Mouse (Mus musculus) left cerebral cortex, postnatal 36 days (tissue): Measurements from ENCODE around the gene Gper1. TPM values are rescaled to one million over a fixed set of nuclear protein-coding genes. Genes with fewer than 3 reads are reported as not detected.
A peak's percentile ranks its signal among the peaks of the same experiment; 100 is the strongest.
"Not testable (repeated sequence)": the region's sequence is repeated elsewhere in the genome, so short reads cannot be mapped to it uniquely, and the experiment has no call there.

Experiments
- DNase-seq, 2 experiments: peaks; one replicate each; pipeline ENCODE4 v3.0.0; 2021 to 2022; ENCODE audit warnings: low spot score in 2 of 2, mixed read lengths in 1 of 2
- intact Hi-C: fragments of 180-260 bp; cut with DNase I; formaldehyde crosslinking; loops from one replicate; pipeline ENCODE4 v1.15.1; 2025
- total RNA-seq, 2 experiments: library from RNA; stranded (reverse); gene quantifications; 2 replicates each; pipeline ENCODE4 v1.2.3; 2021

The Gper1 gene
- total RNA-seq, 2 experiments from 2014 or later = 2.9 to 3.3 TPM

DNA sequence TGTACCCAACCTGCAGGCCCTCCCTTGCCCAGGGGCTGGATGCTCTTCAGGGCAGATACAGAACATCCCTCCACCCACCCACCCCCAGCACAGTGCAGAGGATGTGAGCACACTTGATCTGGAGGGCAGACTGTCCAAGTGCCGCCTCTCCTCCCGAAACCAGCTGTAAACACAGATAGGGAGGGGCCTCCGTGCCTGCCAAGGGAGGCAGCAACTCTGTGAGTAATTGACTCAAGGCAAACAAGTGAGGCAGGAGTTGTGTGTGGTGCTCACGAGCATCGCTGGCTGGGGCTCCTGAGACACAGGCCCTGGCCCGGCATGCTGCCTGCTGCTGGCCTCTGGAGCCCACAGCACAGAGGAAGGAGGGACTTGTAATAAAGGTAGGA, 33.3 kb upstream of the Gper1 start:
- intact Hi-C loops = no loop called here
- DNase-seq = peak in 1 of 2 experiments; percentile 51

DNA sequence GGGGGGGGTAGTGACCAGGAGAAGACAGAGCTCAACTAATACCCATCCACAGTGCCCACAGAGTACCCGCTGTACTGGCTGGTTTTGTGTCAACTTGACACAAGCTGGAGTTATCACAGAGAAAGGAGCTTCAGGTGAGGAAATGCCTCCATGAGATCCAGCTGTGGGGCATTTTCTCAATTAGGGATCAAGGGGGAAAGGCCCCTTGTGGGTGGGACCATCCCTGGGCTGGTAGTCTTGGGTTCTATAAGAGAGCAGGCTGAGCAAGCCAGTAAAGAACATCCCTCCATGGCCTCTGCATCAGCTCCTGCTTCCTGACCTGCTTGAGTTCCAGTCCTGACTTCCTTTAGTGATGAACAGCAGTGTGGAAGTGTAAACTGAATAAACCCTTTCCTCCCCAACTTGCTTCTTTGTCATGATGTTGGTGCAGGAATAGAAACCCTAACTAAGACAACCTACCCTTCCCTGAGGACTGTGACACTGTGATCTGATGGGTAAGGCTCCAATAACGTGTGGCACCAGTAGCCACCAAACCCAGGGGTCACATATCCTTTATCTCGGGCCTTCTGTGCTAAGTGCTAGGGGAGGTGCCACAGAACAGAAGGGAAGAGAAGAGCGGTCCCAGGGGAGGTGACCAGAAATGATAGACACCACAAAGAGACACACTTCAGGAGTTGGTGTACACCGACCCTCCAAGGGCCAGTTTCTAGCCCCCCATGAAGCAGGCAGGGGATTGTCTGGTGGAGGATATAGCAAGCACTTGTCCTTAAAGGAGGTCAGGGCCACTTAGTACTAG, 32.4 kb upstream of the Gper1 start:
- DNase-seq, intact Hi-C loops: not testable (repeated sequence)

DNA sequence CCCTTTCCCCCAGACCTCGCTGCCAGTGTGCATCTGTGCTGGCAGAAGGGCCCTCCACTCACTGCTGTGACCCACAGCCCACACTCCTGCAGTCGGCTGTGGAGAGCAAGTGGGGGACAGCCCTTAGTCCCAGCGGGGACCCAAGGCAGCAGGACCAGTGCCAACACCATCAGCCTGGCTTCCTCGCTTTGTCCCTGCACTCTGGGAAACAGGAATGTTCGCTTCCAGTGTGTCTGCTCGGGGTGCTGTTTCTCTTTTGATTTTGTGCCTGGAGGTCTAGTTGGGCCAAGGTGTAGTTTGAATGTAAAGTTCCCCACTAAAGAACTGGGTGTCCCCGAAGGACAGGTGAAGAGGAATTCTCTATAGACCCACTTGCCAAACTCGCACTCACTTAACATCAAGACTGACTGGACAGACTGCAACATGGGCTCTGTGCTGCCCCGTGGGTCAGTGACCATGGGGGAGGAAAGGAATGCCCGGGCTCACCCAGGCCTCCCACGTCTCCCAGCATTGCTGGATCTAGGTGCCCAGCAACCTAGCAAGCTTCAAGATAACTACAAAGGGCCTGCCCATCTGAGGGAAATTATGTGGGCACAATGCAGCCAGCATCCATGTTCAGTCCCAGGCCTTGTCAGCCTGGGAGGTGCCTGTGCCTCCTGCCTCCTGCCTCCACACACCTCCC, 31.5 kb upstream of the Gper1 start:
- DNase-seq = no peak

DNA sequence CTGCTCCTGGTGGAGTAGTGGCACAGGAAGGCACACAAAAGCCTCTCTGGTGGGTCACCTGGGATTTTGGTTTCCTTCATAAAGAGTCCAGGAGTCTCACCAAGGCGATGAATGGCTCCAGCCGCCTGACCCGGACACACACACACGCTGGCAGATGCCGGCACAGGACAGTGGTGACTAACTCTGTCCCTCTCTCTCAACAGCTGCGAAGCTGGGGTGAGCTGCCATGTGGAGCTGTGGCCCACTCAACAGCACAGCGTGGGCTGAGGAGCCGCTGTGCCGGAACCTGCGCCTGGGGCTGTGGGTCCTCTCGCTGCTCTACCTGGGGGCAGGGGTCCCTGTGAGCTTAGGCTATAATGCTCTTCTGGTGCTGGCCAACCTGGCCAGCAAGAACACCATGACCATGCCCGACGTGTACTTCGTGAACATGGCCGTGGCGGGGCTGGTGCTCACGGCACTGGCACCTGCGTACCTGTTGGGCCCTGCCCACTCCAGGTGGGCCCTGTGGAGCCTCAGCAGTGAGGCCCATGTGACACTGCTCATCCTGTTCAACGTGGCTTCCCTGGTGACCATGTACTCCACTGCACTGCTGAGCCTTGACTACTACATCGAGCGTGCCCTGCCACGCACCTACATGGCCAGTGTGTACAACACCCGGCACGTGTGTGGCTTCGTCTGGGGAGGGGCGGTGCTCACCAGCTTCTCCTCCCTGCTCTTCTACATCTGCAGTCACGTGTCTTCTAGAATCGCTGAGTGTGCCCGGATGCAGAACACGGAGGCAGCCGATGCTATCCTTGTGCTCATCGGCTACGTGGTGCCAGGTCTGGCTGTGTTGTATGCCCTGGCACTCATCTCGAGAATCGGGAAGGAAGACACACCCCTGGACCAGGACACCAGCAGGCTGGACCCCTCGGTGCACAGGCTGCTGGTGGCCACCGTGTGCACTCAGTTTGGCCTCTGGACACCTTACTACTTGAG, 30.4 kb upstream of the Gper1 start:
- no peak for DNase-seq
- intact Hi-C loops = no loop called here

More for the DNA sequence above, 31.5 kb upstream of the Gper1 start:
- intact Hi-C loops = no loop called here

DNA sequence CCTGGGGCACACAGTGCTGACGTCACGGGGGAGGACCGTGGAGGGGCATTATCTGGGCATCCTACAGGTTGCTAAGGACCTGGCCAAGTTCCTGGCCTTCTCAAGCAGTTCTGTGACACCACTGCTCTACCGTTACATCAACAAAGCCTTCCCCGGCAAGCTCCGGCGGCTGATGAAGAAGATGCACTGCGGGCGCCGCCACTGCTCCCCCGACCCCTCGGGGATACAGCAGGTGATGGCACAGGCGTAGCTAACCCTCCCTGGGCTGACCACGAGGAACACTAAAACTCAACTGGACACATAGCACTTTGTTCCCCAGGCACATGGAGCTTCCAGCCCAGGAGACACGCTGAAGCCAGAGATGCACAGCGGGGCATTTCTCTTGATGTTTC, 29.8 kb upstream of the Gper1 start:
- intact Hi-C loops = no loop called here
- no peak for DNase-seq

DNA sequence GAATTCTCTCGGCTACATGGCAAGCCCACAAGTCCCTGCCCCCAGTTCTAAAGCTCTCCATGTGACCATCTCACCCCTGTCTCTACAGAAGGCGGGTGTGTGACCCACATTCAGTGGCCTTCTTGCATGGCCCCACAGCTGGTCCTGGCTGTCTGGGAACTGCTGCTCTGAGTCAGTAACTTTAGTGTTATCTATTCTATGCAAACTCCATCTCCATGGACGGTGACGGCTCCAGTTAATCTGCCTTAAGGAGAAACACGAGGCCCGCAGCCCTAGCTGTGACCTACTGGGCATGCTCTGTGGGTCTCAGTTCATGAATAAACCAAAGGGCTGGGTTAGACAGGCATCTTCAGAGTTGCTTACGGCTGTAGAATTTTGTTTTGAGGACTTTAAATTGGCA, 28.6 kb upstream of the Gper1 start:
- DNase-seq = no peak
- intact Hi-C loops = no loop called here

DNA sequence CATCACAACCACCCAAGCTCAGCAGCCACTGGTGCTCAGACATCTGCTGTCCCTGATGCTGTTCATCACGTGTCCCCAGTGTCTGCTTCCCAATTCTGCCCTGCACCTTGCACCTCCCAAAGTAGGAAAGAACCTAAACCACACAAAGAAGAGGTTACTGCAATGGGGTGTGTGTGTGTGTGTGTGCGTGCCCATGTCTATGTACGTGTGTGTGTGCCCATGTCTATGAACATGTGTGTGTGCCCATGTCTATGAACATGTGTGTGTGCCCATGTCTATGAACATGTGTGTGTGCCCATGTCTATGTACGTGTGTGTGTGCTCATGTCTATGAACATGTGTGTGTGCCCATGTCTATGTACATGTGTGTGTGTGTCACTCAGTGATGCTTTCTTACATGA, 27.4 kb upstream of the Gper1 start:
- intact Hi-C loops = no loop called here
- DNase-seq = no peak

DNA sequence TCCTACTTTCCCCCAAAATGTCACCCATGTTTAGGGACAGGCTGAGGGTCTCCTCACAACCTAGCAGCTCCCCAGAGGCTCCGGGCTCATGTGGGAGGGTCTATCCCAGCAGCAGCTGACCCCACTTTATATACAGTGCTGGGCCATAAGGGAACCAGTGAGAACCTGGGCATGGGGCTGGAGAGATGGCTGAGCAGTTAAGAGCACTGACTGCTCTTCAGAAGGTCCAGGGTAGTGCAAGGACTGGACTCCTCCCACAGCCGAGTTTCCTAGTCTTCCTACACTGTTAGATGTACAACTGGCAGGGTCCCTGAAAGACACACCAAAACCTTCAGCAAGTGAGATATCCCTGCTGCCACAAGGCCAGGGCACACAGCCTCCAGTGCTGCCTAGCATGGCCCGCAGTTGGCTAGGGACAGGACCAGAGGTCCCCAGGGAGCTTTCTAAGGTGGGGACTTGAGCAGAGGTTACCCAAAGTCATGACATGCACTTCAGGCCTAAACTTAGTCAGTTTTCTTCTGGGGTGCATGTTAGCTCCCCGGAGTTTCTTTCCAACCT, 25.5 kb upstream of the Gper1 start:
- intact Hi-C loops = no loop called here
- DNase-seq = no peak

DNA sequence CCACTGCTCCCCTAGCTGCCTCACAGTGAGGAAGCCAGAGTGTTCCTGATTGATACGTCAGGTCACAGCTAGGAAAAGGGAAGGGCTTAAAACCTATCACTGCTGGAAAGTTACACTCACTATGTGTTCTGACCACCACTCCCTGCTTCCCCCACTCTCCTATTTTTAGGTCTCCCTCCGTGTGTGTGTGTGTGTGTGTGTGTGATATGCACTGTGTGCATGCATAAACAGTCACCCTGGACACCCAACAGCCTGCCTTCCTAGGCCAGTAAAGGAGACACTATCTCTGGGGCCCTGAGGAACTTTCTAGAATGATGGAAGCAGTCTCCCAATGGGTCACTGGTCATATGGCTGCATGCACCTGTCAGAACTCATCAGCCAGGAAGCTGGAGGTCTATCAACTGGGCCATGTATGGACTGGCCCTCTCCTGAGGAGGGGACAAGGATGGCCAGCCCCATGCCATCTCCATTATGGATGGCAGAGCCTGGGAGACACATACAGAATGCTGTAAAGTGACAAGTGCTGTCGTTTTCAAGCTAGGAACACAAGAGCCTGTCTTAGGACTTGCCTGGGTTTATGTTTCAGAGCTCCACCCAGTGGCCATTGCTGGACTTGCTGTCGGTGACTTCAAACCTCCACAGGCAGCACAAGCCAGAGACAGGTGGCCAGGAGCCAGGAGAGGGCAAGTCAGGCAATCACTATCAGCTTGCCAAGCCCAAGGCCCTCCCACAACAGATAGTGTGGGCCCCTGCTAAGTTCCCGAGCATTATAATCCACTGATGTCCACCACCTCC, 24.8 kb upstream of the Gper1 start:
- intact Hi-C loops = no loop called here
- peak; percentile 84 to 90 for DNase-seq

DNA sequence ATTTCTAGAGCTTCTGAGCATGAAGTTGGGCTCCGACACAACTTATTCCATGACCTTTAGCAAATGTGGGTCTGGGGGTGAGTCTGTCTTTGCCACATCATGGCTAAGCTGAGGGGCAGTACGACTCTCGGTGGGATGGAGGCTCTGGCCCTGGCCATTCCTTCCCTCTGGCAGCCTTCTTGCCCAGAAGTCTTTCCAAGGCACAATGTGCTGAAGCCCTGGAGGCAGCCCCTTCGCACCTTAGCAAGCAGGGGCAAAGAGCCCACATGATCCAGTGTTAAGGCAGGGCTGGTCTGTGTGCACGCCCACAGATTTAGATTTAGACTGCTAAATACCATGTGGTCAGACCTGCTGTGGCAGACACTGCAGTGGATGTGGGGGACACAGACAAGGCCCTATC, 24.2 kb upstream of the Gper1 start:
- intact Hi-C loops = loop anchor here (1.0 kb wide), 1 partner anchor 34 kb away; no protein-coding TSS in a partner anchor
- no peak for DNase-seq

DNA sequence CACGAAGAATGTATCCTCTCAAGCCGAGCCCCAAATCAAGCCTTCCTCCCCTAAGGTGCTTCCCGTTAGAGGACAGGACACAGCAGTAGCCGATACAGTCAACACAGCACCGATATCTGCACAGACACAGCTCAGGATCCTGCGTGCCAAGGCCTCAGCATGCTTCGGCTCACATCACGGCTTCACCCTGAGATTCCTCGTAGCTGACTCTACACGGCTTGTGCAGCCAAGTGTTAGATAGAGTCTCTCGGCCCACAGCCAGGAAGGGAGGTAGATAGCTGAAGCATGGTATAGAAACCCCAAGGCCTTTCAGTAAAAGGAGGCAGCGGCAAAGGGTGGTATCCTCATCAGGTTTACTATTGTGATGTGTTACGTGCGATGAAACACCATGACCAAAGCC, 23.0 kb upstream of the Gper1 start:
- intact Hi-C loops = loop anchor here (1.0 kb wide), 1 partner anchor 36 kb away; no protein-coding TSS in a partner anchor
- DNase-seq = no peak

DNA sequence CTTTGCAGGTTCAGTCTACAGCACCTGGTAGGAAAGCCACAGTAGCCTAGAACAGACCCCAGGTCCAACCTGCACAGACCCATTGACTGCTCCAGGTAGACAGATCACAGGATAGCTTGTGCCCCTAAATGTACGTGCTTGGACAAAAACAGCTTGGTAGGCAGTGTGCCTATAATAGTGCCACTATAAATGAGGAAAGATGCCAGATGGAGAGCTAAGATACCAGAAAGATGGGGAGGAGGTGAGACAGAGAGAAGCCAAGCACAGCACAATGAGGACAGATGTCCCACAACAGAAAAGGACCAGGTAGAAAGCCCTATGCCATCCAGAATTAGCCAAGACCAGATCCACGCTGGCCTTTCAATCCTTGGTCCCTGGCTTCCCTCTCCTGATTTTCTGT, 20.8 kb upstream of the Gper1 start:
- intact Hi-C loops = no loop called here
- no peak for DNase-seq

DNA sequence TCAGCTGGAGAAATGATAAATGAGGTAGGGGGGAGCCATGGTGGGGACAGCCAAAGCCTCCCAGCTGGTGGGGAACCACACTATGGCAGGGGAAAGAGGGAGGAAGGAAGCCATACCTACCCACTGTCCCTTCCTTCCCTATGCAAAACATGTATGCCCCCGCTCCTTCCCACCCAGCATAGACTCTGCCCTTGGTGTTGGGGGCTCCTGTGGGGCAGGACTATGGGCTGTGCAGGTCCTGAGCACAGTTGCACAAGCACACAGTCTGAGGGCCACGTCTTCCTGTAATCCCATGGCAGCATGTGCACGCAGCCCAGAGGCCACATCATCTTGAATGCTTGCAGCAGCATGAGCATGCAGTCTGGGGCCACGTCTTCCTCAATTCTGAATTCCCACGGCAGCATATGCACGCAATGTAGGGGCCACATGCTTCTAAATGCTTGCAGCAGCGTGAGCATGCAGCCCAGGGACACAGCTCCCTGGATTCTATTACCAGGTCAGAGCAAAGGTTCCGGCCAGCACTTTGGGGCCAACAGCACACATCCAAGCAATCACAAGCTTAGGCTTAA, 19.2 kb upstream of the Gper1 start:
- no peak for DNase-seq
- intact Hi-C loops = no loop called here

DNA sequence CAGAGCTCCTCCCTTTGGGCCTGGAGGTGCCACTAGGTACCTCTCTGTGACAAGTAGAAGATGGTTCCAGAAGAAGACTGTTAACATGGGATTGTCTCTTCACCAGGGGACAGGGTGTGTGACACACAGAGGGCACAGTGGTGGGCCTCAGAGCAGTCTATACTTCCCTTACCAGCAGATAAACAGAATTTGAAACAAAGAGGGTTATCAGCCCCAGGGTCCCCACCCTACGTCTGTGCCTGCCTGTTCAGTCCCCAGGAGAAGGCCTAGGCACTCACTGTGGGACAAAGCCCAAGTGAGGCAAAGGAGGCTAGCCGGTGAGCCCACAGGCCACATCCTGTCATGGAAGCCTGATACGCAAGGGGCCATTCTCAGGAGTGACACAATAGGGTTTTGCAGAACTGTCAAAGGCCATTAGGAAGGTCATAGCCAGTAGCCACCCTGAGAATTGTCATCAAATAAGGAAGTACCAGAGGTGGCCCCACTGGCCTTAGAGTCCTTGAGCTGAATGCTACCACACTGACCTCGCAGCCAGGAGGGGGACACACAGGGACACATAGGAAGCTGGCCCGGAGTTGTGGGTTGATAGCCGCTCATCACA, 18.1 kb upstream of the Gper1 start, which contains the start of gene C130050O18Rik:
Gene C130050O18Rik (plus strand): TSS at position 480 of the 601 bp plus-strand sequence.
- DNase-seq = no peak
- intact Hi-C loops = no loop called here

DNA sequence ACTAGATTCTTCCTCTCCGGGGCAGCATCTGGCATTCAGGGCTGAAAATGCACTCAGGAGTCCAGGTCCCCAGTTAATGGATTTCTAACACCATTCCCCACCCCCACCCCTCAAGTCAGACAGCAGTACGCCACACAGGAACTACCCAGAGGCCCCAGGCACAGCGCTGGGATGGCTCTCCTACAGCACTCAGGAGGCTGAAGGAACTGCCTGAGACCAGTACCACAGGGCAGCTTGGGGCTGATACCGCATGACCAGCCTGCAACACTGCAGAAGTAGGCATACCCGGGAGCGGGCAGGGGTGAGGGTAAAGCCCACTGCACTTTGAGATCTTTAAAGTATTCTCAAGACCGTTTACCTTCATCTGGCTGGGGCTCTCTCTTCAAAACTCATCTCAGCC, 17.5 kb upstream of the Gper1 start:
- intact Hi-C loops = no loop called here
- DNase-seq = no peak

DNA sequence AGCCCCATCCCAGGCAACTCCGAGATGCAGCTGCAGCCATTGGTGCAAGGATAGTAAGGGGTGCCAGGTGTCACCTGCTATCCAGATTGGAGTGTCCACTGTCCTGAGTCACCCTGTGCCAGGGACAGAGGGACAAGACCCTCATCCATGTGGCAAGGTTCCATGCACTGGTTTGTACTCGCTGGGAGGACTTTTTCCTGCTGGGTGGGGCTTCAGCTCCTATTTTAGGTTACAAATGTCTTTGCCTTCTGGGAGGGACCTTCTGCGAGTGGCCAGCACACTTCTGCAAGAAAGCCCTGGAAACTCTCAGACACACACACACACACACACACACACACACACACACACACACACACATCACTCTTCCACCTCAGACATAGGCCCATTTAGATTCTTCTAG, 17.0 kb upstream of the Gper1 start:
- DNase-seq = no peak
- intact Hi-C loops = no loop called here

DNA sequence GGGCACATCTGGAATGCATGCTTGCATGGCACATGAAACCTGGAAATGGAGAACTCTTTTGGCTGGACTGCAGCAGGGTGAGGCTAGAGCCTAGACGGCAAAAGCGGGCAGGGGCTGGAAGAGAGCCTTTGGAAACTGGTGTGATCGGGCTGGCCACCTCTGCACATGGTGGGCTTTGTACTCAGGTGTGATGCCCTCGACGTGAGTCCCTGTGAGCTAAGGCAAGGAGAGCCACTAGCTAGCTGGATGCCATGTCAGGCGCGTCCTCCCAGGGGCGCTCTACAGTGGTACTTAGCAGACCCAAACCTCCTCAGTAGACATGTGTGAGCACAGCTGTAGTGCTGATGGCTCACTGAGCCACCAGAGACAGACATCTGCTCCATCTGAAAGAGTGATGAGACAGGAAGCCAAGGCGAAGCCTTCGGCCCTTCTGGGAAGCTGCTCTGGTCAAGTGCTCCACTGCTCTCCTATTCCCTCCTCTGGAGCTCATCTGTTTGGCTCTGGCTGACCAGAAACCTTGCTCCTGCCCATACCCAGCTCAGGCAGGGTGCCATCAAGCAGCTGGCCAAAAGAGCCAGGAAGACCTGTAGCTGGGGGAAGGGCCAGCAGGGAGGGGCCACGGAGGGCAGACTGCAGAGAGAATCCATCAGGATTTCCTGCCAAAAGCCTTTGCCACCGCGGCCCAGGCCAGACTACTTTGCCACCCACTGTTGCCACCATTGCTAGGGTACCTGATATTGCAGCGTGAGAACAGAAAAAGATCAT, 15.6 kb upstream of the Gper1 start:
- DNase-seq = no peak
- intact Hi-C loops = no loop called here

DNA sequence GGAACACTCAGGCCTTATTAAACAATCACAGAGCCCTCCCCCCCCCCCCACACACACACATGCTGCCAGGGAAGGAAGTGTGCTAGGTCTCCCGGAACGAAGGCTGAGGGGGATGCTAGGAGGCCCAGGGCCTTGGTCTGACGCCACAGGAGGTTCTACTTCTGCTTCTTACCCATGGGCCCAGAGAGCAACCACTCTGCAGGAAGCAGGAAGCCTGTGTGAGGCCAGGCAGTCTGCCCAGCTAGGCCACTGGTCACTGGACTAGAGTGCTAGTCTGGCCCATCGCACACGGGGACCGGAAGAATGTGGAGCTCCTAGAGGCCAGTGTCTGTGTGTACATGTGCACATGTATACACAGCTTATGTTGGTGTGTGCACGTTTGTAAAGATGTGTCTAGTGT, 14.4 kb upstream of the Gper1 start:
- intact Hi-C loops = no loop called here
- no peak for DNase-seq
